Mouse (Mus musculus) lung, postnatal 0 days (tissue): ENCODE results near the gene Dgkz.

Experiments used
- CTCF ChIP-seq: IDR thresholded peaks from 2 replicates; pipeline ENCODE4 v1.5.1; 2016; ENCODE audit warnings: antibody characterized with exemption, mild to moderate bottlenecking
- EP300 ChIP-seq: IDR thresholded peaks from 2 replicates; pipeline ENCODE4 v1.6.1; 2016; ENCODE audit warnings: antibody characterized with exemption, mild to moderate bottlenecking, control low read depth

- peak; percentile 87 for TF ChIP-seq CTCF
- TF ChIP-seq EP300 = no peak
Measured at GRCm38 (mm10) chr2:91958701-91959457, 16.8 kb downstream of the Dgkz start.
